Mouse (Mus musculus) CD4-positive, CD25-positive, alpha-beta regulatory T cell, adult 4 months (primary cell): ENCODE results near the gene Slc6a20a. TPM values are rescaled to one million over a fixed set of nuclear protein-coding genes. Genes with fewer than 3 reads are reported as not detected.
"Not testable (repeated sequence)": the region's sequence is repeated elsewhere in the genome, so short reads cannot be mapped to it uniquely, and the experiment has no call there.

ENCODE experiments used
- ATAC-seq: one replicate; pipeline ENCODE4 v1.8.0; 2017
- polyA plus RNA-seq, 2 experiments: library from polyadenylated mRNA; unstranded; fragments of 100-300 nt; shearing (Covaris generic); gene quantifications; one replicate each; pipeline ENCODE4 v1.2.1; 2017

The Slc6a20a gene
- polyA plus RNA-seq = not detected

DNA sequence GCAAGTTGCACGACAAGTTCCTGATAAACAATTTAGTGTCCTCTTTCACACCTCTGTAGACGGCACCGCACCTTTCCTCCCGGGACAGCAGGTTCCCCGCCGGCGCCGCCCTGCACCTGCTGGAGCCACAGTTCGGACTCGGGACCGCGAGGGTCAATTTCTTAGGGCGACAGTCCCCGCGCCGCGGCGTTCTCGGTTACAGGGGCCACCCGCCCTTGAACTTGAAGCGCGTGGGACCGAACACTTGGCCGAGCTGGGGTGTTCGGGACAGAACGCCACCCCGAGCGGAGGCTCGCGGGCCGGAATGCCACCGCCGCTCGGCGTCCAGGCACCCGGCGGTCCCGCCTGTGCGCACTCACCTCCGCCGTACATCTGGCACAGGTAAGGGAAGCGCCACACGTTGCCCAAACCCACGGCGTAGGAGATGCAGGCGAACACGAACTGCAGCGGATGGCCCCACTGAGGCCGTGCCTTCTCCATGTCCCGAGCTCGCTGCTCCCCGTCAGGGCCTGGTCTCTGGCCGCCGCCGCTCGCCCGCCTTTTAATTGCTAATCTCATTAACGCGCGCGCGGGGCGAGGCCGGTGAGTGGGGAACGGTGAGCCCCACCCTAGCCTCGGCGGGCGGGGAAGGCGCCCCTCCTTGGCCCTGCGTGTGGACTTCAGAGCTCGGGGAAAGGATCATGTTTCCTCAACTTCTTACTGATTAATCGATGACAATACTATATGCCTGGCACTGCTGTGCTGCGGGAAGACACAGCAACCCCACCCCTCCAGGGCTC is at the start of gene Slc6a20a, which contains the start of gene Ccr9:
Slc6a20a (minus strand) TSS at position 559 of the 779 bp plus-strand sequence.
Ccr9 (plus strand) TSS at position 113 of the 779 bp plus-strand sequence.
- ATAC-seq = no peak

DNA sequence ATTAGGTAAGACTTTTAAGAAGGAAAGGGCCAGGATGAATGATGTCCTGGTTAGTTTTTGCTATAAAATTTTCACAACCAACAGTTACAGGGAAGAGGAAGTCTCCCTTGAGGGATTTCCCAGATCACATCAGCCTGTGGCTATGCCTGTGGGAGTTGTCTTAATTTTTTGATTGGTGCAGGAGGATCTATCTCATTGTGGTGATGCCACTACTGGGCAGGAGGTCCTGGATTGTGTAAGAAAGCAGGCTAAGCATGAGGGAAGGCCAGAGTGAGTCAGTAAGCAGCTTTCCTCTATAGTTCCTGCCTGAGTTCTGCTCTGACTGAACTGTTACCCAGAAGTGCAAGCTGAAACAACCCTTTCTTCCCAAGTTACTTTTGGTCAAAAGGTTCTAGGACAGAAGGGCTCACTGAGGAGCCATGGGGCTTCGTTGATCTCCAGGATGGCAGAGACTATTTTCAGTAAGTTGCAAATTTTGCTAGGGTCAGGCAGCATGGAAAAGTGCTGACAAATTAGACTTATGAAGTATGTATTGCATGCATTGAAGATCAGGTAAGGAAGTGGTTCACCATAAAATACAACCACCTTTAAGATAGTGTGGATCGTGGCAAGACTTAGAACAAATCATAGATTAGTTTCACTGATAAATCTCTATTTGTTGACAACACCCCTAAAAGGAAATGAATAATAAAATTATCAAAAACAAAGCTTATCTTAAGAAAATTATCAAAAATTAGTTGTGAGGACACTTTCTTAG is 44.2 kb upstream of the Slc6a20a start:
- peak; percentile 64 for ATAC-seq

DNA sequence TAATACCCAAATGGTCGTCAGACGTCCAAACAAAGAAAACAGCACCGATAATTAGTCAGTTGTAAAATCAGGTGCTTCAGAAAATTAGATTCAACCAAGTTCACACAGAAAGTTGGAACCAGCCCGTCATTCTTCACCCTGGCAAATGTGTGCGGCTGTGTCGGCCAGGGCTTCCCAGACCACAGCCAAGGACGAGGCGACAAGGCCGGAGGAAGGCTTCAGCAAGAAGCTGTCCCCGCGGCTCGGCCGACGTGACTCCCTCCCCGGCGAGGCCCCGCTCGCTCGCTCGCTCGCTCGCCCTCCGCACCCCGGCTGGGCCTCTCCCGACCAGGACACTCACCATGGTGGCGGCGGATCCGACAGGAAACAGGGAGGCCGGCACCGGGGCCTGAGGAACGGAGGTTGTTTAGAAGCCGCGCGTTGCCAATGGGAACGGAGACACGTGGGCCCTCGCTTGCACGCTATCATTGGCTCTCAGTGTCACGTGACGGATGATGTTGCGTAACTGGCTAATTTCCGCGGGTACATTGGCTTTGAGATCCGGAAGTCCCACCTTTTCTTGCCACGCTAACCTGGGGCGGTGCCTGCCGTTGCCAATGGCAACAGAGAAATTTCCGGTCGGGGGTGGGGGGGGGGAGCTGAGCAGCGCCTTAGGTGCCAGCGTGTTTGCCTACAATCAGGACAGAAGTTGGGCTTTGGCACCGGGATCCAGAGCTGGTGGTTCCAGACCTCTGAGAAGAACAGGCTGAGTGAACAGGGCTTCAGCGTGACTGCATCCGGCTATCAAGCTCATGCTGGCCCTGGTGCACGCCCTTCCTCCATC is 38.7 kb upstream of the Slc6a20a start, which contains the start of gene Lztfl1:
Lztfl1 (minus strand) TSS at position 512 of the 823 bp plus-strand sequence.
- ATAC-seq = peak; percentile 99

DNA sequence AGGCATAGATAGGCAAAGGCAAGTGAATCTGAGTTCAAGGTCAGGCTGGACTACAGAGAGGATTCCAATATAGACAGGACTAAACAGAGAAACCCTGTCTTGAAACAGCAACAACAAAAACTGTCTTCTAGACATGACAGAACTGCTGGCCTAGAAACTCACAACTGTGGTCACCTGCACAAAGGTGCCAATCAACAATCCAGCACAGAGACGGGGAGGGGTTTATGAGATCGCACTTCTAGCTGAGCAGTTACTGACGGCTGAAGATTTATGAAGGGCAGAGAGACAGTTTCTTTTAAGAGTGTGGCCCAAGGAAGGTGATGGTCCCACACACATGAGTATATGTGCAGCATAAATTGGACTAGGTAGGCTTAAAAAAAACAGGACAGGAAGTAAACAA is 37.6 kb upstream of the Slc6a20a start:
- no peak for ATAC-seq

DNA sequence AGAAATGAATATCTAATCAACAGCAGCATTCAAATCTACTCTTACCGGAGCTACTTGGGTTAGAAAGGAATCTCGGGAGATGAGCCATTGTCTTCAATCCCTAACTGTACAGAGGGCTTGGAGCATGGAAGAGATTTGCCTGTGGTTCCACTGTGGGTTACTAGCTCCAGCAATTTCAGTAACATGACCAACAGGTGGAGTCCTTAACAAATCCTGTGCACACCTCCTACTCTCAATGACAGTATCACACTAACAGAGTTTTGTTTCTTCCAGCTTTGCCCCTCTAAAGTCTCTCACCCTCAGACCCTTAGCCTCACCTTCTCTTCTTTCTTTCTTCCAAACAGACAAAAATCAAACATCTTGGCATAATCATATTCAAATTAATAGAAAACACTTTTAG is 34.4 kb upstream of the Slc6a20a start:
- ATAC-seq = no peak

DNA sequence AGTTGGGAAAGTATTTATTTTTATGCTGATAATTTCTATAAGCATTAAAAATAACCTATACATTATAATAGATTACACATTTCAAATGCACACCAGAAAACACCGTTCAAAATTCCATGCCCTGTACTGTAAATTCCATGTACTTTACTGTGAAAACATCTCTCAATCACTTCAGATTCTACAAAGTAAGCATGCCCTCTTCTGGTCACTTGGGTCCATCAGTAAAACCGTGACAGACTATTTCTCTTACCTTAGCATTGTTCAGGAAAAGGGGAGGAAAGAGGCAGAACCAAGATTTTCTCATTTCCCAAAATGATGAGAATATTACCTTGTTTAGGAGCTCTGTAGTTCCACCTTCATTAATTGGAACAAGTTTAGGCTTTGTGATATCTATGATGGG is 30.5 kb upstream of the Slc6a20a start:
- ATAC-seq = no peak

DNA sequence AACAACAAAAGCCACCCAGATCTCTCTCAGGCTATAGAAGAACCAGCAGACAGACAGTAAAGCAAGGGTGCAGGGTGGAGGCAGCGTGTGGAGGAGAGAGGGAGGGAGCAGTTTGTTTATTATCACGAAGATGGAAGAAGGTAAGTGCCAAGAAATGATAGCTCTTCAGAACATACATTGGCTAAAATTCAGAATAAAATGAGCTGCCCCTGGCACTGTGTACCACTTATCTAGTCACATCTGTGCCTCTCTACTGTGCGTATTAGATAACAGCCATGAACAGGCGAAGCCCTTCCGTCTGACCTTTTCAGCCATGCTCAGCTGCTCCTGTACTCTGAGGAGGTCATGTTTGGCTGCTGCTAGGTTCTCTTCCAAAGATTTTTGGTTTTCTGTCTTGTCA is 23.1 kb upstream of the Slc6a20a start:
- no peak for ATAC-seq

DNA sequence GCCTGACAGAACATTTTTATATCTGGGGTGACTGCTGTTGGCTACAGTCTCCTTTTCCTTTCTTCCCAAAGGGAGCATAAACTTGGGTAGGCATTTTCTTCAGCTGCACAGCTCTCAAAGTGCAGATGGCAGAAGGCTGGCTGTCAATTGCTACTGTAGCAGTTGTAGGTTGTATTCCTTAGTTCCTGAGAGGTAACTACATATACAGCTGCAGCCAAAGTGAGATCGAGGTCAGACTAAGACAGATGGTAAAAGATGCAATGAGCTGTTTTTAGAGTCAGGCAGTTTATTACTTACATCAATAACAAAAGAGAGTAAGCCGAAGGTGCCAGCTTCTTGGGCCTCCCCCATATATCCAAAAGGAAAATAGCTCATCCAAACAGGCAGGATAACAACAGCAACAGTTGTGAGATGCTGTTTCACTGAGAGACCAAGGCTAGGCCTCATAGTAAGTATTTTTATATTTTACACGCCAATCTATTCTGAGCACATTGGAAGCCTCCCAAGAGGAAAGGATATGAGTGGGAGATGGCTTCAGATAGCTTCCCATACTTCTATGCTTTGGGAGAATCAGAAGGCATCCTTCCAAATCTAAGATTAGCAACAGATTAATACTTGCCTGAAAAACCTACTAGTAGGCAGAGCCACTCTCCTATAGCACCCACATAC is 17.1 kb upstream of the Slc6a20a start:
- no peak for ATAC-seq

DNA sequence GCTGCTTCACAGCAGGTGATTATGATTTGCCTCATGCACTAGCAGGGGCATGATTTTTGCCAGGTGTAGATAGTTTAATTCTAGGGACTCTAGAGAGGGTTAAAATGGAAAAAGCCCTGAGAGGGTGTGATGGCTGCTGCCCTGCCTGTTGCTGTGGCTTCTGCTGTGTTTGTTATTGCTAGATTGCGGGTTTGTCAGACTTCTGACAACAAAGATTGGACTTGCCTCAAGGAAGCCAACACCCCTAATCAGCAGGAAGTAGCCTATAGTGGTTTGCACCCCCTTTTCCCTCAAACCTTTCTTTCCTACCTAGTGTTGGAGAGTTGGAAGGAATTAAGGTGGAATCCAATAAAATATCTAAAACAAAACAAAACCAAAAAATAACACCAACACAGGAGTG is 9.5 kb upstream of the Slc6a20a start:
- ATAC-seq = no peak

DNA sequence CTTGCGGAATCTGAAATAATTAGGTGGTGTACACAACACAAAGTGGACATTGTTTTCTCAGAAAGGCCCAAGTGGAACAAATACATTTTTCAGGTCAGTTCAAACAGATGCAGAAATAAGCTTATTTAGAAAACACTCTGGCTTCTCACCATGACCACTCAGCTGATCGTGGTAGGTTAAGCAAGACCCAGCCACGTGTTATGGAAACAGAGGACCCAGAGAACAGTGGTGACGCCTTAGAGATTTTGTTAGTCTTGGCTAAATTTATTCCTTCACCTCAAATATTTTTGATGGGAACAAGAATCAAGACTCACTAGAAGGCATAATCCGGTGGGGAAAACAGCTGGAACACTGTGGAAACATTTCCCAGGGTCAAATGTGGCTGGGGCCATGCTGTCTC is 7.5 kb upstream of the Slc6a20a start:
- ATAC-seq = no peak

DNA sequence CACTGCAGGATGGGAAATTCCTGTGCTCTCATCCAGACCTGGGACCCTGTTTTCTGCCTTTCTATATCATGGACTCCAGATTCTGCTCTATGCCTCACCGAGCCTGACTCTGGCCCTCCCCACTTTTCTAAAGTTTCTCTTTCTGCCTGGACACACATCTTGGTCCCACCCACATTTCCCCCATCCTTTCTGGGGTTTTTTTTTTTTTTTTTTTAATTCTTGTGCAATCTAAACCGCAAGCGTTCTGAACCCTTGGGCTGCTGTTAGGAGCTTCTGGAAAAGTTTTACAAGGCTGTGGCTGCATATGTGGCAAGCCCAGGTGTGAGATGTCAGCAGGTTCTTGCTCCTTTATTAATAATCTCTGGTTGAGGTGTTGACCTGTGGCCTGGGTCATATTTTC is 5.0 kb upstream of the Slc6a20a start:
- ATAC-seq = no peak

DNA sequence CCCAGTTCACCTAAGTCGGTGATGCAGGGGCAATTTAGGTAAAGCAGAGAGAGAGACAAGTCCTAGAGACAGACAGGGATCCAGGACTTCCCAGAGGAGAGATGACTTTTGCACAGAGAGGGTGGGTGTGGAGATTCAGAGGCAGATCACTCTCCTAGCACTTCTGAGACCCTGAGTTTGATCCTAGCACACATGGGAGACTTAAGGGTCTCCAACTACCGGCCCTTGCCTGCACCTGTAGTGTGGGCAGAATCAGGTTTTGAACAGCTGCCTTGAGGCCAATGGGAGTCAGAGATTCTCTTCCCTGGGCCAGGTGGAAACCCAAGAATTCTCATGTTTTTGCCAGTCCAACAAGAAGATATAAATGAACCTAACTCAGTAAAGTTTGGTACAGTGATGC is 513 bp upstream of the Slc6a20a start:
- no peak for ATAC-seq

DNA sequence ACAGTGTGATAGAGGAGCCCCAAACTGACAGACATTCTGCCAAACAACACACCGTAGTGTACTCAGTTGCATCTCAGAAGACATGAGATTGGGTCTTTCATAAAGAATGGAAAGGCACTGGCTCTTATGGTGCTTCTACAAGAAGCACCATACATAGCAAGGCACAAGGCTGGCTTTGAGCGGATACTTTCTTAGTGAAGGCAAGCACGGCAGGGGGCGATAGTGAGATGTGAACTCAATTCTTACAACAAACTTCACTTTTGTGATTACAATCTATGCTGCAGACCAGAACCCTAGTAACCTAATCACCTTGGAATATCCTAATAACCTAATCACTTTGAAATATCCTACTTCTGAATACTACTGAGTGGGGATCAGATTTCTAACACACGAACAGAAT is 13.0 kb downstream of the Slc6a20a start:
- no peak for ATAC-seq

DNA sequence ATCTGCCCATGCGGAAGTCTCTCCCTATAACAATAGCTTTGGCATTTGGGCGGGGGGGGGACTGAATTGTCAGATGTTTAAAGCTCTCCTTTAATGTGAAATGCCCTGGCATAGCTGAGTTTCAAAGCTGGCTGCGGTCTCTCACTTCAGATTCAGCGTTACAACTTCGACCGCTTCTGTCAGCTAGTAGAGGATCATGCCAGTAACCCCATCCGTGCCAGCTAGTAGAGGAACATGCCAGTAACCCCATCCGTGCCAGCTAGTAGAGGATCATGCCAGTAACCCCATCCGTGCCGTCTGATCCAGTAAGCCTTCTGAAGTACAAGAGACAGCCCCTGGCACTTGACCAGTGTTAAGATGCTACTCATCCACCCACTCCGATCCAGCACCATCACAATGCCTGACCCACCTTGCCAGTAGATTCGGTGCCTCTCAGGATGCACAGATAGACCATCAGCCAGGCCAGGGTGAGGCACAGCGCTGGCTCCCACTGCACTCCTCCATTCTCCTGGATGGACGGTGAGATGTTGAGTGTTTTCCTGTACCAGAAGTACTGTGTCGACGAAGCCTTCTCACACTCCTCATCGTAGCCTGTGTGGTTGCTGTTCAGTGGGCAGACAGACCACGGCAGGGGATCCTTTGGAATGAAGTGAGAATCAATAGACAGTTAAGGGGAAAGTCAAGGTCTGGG is 18.6 kb downstream of the Slc6a20a start:
- ATAC-seq = not testable (repeated sequence)

DNA sequence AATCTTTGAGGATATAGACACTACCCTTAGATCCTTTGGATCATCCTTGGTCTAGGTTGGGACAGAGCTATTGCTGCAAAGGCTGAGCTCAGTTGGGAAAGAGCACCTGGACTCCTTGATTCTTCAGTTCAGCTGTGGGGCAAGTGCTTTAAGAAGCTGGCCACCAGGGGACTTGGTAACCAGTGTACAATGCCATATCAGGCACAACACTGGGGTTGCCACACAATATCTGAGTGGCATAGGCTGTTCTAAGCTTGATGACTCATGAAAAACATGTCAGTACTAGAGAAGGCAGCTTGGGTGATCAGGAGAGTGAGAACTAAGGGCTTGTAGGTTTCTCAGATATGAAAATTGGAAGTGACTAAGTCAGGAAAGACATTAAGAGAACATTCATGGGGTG is 19.7 kb downstream of the Slc6a20a start:
- ATAC-seq = no peak

DNA sequence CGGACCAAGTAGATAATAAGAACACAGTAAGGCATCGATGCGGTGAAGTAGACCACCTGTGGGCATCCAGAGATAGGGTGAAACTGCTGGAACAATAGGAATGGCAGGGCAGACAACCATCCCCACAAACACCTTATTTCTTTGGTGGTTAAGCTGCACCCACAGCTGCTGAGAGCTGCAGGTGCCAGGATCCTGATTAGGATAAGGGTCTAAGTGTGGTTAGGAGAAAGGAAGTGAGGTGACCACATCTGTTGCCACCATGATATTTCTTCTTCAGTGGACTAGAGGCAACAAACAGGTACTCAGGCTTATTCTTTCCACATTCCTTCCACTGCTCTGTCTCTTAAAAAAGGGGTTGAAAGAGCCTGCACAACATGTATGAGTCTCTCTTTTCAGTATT is 21.2 kb downstream of the Slc6a20a start:
- no peak for ATAC-seq

DNA sequence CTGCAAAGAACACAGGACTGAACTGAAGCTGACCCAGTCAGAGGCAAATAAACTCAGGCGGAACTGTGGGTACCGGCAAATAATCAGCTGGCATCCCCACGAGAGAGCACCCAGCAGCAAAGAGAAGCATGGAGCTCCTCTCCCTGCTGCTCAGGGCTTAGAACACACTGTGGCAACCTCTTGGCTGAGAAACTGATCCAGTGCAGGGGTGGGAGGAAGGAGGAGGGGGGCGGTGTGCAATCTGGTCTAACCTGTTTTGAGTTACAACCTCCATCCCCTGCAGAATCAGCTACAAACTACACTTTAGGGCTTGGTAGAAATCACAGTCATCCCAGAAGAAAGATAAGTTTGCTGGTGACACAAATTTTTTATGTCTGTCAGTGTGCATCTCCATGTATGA is 27.3 kb downstream of the Slc6a20a start:
- no peak for ATAC-seq

DNA sequence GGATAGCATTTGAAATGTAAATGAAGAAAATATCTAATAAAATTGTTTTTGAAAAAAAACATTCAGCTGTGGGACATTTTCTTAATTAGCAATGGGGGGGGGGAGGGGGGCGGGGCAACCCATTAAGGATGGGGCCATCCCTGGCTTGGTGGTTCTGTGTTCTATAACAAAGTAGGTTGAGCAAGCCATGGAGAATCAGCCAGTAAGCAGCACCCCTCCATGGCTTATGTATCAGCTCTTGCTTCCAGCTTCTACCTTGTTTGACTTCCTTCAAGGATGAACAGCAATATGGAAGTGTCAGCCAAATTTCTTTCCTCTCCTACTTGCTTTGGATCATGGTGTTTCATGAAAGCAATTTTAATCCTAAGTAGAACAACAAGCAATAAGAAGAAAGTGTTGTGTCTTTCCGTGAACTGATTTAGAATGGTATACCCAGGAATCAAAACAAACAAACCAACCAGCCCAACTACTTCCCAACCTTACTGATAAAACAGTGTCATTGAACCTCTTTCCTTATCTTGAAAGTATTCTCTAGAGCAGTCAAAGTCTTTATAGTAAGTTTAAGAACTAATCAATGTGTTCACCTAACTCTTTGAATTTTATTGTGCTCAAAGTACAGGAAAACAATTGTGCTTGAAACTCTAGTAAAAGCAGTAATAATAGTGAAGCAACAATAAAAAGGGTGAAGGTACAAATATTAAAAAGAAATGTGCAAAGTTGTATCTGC is 28.7 kb downstream of the Slc6a20a start:
- ATAC-seq = no peak

DNA sequence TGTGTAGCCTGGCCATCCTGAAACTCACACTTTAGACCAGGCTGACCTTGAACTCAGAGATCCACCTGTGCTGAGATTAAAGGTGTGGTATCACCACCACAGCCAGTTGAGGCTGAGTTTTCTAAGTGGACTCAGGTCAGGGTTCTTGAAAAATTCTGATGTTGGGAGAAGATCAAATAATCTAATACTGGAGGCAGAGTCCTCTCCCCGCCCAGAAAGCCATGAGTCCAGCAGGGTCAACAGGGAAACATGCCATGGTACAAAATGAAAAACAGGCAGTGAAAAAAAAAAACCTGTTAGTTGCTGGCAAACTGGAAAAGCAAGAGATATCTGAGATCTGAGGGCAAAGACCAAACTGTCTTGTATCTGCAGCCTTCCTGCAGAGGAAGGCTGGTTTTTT is 38.6 kb downstream of the Slc6a20a start:
- no peak for ATAC-seq

DNA sequence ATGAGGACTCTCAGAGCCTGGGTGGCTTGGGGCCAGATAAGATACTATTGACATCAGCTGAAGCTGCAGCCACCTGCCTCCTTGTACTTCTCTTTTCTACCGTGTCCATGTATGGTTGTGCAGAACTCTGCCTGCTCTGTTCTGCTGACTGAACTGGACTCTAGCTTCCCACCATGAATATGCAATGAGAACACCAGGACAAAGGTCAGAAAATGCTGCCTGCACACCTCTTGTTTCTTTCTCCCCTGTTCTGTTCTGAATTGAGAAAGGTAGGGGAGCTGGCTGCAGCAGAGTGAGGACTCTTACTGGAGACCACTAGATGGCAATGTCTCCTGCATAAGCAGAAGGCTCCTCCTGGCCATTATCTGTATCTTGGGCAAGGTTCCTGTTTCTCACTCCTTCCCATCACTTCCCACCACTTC is 40.0 kb downstream of the Slc6a20a start:
- ATAC-seq = no peak

DNA sequence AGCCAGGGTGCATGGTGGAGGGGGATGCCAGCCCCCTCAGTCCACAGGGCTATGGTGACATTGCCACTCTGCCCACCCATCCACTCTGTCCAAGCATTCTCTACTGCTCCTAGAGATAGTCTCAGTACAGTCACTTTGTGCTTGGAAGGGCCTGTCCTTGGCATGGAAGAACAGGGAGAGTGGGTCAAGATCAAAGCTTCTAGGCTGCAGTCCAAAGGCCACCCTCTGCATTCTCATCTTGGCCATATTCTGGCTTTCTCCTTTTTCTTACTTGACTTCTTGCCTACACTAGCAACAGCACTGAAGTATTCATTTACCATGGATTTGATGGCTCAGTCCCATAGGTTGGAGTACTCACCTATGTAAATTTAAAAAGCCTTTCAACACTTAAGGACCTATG is 40.5 kb downstream of the Slc6a20a start:
- ATAC-seq = no peak
